Mouse (Mus musculus): ENCODE measurements at regions not wholly inside any gene's neighbourhood (a gene's known extent, or its start where the extent isn't known, plus 50 kb on each side); places are given as distances from the start of the nearest gene placed in this dataset.
"Not testable (repeated sequence)": the region's sequence is repeated elsewhere in the genome, so short reads cannot be mapped to it uniquely, and the experiment has no call there.

GRCm38 (mm10) chr15:62265484-62265937 lies 1342.7 kb upstream of the A1bg start:
- H3K4me1 ChIP-seq, result no peaks in the 10 kb centered on the region
- no peaks in the 10 kb centered on the region for H3K9me3 ChIP-seq (replicated peaks)
- no peak overlapping the region for H3K4me3 ChIP-seq
- no peak overlapping the region for H3K9ac ChIP-seq
- no peak overlapping the region for H3K4me2 ChIP-seq (replicated peaks)
- no peak for ATAC-seq (ENCODE audit: low FRiP score)
- WGBS, result 77% methylated on average over 4 of the region's 4 CpGs
- no peaks in the 10 kb centered on the region for H3K36me3 ChIP-seq
- no peak overlapping the region for H3K27ac ChIP-seq
- no peaks in the 10 kb centered on the region for H3K27me3 ChIP-seq

DNA sequence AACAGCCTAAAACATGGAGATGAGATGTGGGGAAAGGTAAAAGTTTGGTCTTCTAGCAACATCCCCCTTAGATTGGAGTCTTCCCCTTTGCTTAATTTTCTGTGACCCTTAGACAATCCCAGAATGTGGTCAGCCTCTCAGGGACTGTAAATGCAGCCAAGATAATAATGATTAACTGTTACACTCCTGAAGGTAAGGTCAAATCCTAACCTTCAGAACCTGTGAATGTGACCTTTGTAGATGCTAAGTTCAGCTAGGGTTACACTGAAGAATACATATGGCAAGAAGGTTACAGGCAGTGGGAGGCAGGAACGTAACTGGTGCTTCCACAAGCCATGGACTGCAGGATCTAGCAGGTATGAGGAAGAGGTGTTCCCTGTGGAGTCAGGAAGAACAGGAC lies 1342.2 kb upstream of the A1bg start:
- no peaks in the 10 kb centered on the region for H3K36me3 ChIP-seq
- H3K9me3 ChIP-seq (replicated peaks), result no peaks in the 10 kb centered on the region
- no peaks in the 10 kb centered on the region for H3K4me1 ChIP-seq
- H3K27ac ChIP-seq, result no peak overlapping the region
- no peaks in the 10 kb centered on the region for H3K27me3 ChIP-seq
- no peak overlapping the region for H3K9ac ChIP-seq
- H3K4me2 ChIP-seq (replicated peaks), result no peak overlapping the region
- no peak overlapping the region for H3K4me3 ChIP-seq
- no peak for ATAC-seq (ENCODE audit: low FRiP score)
- WGBS, result 67% methylated on average over 1 of the region's 1 CpGs

DNA sequence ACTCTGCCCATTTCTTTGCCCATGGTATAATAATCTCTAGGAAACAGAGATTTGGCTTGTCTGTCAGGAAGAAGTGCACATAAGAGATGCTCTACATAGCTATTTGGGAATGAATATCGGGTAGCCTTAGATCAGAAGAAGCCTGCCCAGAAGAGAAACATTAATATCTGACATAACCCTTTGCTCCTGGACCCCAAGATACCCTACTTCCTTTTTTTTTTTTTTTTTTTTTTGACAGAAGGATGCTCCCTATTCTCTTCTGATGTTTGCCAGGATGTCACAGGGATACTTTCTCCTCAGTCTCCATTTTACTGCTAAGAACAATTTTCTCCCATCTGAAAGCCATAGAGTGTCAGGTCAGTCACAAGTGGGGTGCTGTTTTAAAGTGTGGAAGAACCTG lies 1341.4 kb upstream of the A1bg start:
- Histone ChIP-seq H3K27ac (no peak overlapping the region), H3K4me2 (replicated peaks) (no peak overlapping the region), H3K4me3 (no peak overlapping the region), H3K36me3 (no peaks in the 10 kb centered on the region), H3K9me3 (replicated peaks) (no peaks in the 10 kb centered on the region), H3K9ac (no peak overlapping the region), H3K4me1 (no peaks in the 10 kb centered on the region), H3K27me3 (no peaks in the 10 kb centered on the region)
- ATAC-seq (ENCODE audit: low FRiP score), result no peak
- WGBS, result 91% methylated on average over 1 of the region's 1 CpGs

DNA sequence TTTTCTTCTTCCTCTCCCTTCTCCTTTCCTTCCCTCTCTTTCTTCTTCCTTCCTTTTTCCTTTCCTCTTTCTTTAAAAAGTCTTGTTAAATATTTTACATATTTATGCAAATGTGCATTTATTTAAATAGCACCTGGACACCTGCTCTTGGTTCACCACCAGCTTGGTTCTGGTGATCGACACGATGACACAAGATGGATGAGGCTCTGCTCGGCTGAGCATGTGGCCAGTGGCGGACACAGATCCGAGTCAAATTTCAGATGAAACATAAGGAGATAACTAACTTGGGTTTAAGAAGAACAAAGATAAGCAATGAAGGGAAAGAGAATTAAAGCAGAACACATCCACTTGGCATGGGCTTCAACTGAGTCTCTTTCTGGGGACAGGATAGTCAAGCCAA lies 1339.7 kb upstream of the A1bg start:
- Histone ChIP-seq H3K9ac (no peak overlapping the region), H3K27ac (no peak overlapping the region), H3K36me3 (no peaks in the 10 kb centered on the region), H3K4me2 (replicated peaks) (no peak overlapping the region), H3K4me1 (peaks cover 10% of the 10 kb centered on the region), H3K27me3 (no peaks in the 10 kb centered on the region), H3K4me3 (no peak overlapping the region), H3K9me3 (replicated peaks) (no peaks in the 10 kb centered on the region)
- 85% methylated on average over 5 of the region's 5 CpGs for WGBS
- ATAC-seq (ENCODE audit: low FRiP score), result no peak

- Histone ChIP-seq H3K27ac (no peak overlapping the region), H3K4me3 (no peak overlapping the region), H3K36me3 (no peaks in the 10 kb centered on the region), H3K27me3 (no peaks in the 10 kb centered on the region), H3K9ac (no peak overlapping the region), H3K4me2 (replicated peaks) (no peak overlapping the region), H3K4me1 (peaks cover 10% of the 10 kb centered on the region), H3K9me3 (replicated peaks) (no peaks in the 10 kb centered on the region)
- WGBS, result 86% methylated on average over 2 of the region's 2 CpGs
- ATAC-seq (ENCODE audit: low FRiP score), result no peak
Measured at GRCm38 (mm10) chr15:62261520-62261919, 1338.7 kb upstream of the A1bg start.

- ATAC-seq (ENCODE audit: low FRiP score), result no peak
- Histone ChIP-seq H3K4me3 (no peak overlapping the region), H3K27ac (no peak overlapping the region), H3K9ac (no peak overlapping the region), H3K27me3 (no peaks in the 10 kb centered on the region), H3K36me3 (no peaks in the 10 kb centered on the region), H3K9me3 (replicated peaks) (no peaks in the 10 kb centered on the region), H3K4me2 (replicated peaks) (no peak overlapping the region), H3K4me1 (peaks cover 10% of the 10 kb centered on the region)
- 85% methylated on average over 5 of the region's 5 CpGs for WGBS
Measured at GRCm38 (mm10) chr15:62258611-62259010, 1335.8 kb upstream of the A1bg start.

GRCm38 (mm10) chr15:62257955-62258354 lies 1335.1 kb upstream of the A1bg start:
- 15% methylated on average over 3 of the region's 3 CpGs for WGBS

DNA sequence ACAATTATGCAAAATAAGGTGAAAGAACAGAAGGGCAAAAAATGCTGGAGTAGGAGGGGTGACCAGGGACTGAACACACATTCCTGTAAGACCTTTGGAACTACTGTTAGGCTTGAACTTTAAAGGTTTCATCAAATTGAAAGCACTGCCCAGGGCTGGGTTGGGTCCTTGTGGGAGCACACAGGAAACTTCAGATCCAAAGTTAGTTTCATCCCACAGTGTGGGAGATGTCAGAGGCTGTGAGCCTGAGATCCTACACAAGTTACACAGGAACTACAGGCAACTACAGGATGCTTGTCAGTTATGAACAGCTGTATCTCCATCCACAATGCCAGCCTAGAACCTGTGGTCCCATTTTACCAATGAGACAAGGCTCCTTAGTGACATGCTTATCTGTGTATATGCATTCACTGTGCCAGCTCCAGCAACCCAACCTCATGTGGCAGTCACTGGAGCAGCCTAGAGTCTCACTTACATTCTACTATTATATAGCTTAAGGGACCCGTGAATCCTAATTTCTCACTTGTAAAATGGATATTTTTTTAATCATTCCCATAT lies 1334.4 kb upstream of the A1bg start:
- H3K27me3 ChIP-seq, result no peaks in the 10 kb centered on the region
- H3K9ac ChIP-seq, result no peak overlapping the region
- no peak overlapping the region for H3K27ac ChIP-seq
- ATAC-seq (ENCODE audit: low FRiP score), result no peak
- H3K4me1 ChIP-seq, result peaks cover 10% of the 10 kb centered on the region
- H3K4me3 ChIP-seq, result no peak overlapping the region
- whole genome bisulfite sequencing, result 79% methylated on average over 1 of the region's 1 CpGs
- no peak overlapping the region for H3K4me2 ChIP-seq (replicated peaks)
- no peaks in the 10 kb centered on the region for H3K36me3 ChIP-seq
- no peaks in the 10 kb centered on the region for H3K9me3 ChIP-seq (replicated peaks)

More at GRCm38 (mm10) chr15:62257955-62258354, 1335.1 kb upstream of the A1bg start:
- no peaks in the 10 kb centered on the region for H3K27me3 ChIP-seq
- H3K9me3 ChIP-seq (replicated peaks), result no peaks in the 10 kb centered on the region
- no peak overlapping the region for H3K27ac ChIP-seq
- ATAC-seq (ENCODE audit: low FRiP score), result peak; percentile 80
- H3K4me1 ChIP-seq, result peaks cover 10% of the 10 kb centered on the region
- no peak overlapping the region for H3K4me3 ChIP-seq
- H3K36me3 ChIP-seq, result no peaks in the 10 kb centered on the region
- no peak overlapping the region for H3K4me2 ChIP-seq (replicated peaks)
- H3K9ac ChIP-seq, result no peak overlapping the region

DNA sequence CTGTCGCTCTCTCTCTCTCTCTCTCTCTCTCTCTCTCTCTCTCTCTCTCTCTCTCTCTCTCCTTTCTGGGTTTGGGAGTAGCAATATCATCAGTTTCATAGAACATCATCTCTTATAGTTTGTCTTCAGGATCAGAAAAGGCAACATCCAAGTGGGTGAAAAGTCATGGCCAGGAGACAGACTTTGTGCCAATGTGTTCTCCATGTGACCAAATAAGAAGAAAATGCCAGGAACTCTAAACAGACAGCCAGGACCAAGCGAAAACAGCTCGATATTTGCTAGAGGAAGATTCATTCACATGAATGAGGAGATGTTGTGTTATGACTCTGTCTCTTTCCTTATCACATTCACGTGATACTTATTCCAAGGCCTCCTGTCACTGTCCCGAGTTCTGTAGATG lies 1332.8 kb upstream of the A1bg start:
- peaks cover 10% of the 10 kb centered on the region for H3K4me1 ChIP-seq
- WGBS, result 88% methylated on average over 5 of the region's 5 CpGs
- ATAC-seq (ENCODE audit: low FRiP score), result no peak
- no peak overlapping the region for H3K27ac ChIP-seq
- H3K9me3 ChIP-seq (replicated peaks), result no peaks in the 10 kb centered on the region
- H3K36me3 ChIP-seq, result no peaks in the 10 kb centered on the region
- H3K9ac ChIP-seq, result no peak overlapping the region
- no peak overlapping the region for H3K4me2 ChIP-seq (replicated peaks)
- no peak overlapping the region for H3K4me3 ChIP-seq
- no peaks in the 10 kb centered on the region for H3K27me3 ChIP-seq

- no peak overlapping the region for H3K9ac ChIP-seq
- H3K9me3 ChIP-seq (replicated peaks), result no peaks in the 10 kb centered on the region
- H3K4me2 ChIP-seq (replicated peaks), result no peak overlapping the region
- ATAC-seq (ENCODE audit: low FRiP score), result no peak
- no peak overlapping the region for H3K4me3 ChIP-seq
- H3K27ac ChIP-seq, result no peak overlapping the region
- peaks cover 10% of the 10 kb centered on the region for H3K4me1 ChIP-seq
- WGBS, result 82% methylated on average over 4 of the region's 4 CpGs
- no peaks in the 10 kb centered on the region for H3K36me3 ChIP-seq
- H3K27me3 ChIP-seq, result no peaks in the 10 kb centered on the region
Measured at GRCm38 (mm10) chr15:62253724-62254123, 1330.9 kb upstream of the A1bg start.

GRCm38 (mm10) chr15:62252078-62252833 lies 1329.4 kb upstream of the A1bg start:
- not testable (repeated sequence) for ATAC-seq (ENCODE audit: low FRiP score); H3K9ac ChIP-seq; H3K4me2 ChIP-seq (replicated peaks); H3K9me3 ChIP-seq (replicated peaks); H3K27me3 ChIP-seq; H3K27ac ChIP-seq; H3K4me3 ChIP-seq; H3K4me1 ChIP-seq; H3K36me3 ChIP-seq
- WGBS, result 92% methylated on average over 2 of the region's 2 CpGs

DNA sequence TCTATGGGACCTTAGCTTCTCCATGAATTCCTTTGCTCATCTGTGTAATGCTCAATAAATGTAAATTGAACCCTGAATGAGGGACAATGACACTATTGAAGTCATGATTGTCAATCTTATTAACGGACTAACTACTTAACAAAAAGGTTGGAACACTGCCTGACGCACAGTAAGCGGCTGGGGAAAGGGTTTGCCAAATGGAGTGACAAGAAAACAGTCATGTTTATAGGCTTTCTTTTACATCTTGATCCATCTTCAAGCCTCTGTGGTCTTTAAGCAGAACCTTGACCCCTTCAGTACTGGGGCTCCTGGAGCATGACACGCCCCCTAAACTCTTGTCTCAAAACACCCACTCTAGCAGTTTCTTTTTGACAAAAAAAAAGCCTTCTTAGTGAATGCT lies 1326.6 kb upstream of the A1bg start:
- no peaks in the 10 kb centered on the region for H3K36me3 ChIP-seq
- 64% methylated on average over 4 of the region's 4 CpGs for WGBS
- H3K9ac ChIP-seq, result no peak overlapping the region
- H3K27ac ChIP-seq, result no peak overlapping the region
- H3K4me1 ChIP-seq, result no peaks in the 10 kb centered on the region
- no peak overlapping the region for H3K4me3 ChIP-seq
- no peaks in the 10 kb centered on the region for H3K27me3 ChIP-seq
- no peak overlapping the region for H3K4me2 ChIP-seq (replicated peaks)
- ATAC-seq (ENCODE audit: low FRiP score), result no peak
- H3K9me3 ChIP-seq (replicated peaks), result no peaks in the 10 kb centered on the region

DNA sequence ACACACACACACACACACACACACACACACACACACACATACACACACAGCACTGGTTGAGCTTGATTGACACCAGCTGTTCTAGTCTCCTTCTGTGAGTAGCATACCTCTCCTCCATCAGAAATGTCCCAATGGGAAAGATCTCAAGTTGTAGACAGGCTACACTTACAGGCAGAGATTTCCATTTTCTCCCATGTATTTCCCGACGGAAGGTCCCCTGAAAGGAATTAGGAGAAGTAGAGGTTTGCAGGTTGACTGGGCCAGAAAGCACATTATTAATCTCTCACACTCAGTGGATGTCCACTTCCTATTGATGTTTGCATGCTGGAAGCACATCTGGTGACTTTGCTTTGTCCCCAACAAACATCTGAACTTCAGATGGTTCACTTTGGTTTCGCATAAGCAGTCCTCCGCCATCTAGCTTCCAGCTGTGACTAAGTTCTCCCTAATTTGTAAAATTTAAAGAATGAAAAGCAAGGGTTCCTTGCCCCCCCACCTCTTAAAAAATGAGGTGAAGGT lies 1323.8 kb upstream of the A1bg start:
- Histone ChIP-seq H3K4me3 (no peak overlapping the region), H3K4me2 (replicated peaks) (no peak overlapping the region), H3K9me3 (replicated peaks) (no peaks in the 10 kb centered on the region), H3K27ac (no peak overlapping the region), H3K4me1 (no peaks in the 10 kb centered on the region), H3K9ac (no peak overlapping the region), H3K36me3 (no peaks in the 10 kb centered on the region), H3K27me3 (no peaks in the 10 kb centered on the region)
- ATAC-seq (ENCODE audit: low FRiP score), result no peak
- WGBS, result 84% methylated on average over 4 of the region's 4 CpGs
